Mouse (Mus musculus): ENCODE data around the gene Jam2.

Jam2 gene

DNA sequence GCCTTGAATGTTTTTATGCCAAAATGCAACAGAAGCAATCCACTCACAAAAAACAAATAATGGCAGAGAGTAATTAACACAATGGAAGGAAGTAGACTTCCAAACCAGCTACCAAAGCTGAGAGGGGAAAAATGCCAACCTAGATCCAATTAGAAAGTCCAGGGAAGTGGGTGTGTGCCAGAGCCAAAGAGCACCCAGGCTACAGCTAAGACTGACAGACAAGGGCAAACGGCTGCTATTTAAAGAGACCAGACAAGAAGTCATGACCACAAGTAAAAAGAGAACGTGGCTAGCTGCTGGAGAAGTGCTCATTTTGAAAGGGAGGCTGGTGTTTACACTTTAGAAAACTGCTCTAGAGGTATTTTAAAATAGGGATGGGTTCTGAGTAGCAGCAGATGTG, 9.4 kb downstream of the Jam2 start:
- no peak for DNase-seq

GRCm38 (mm10) chr16:84784966-84785365, 11.0 kb downstream of the Jam2 start:
- no peak for DNase-seq

DNA sequence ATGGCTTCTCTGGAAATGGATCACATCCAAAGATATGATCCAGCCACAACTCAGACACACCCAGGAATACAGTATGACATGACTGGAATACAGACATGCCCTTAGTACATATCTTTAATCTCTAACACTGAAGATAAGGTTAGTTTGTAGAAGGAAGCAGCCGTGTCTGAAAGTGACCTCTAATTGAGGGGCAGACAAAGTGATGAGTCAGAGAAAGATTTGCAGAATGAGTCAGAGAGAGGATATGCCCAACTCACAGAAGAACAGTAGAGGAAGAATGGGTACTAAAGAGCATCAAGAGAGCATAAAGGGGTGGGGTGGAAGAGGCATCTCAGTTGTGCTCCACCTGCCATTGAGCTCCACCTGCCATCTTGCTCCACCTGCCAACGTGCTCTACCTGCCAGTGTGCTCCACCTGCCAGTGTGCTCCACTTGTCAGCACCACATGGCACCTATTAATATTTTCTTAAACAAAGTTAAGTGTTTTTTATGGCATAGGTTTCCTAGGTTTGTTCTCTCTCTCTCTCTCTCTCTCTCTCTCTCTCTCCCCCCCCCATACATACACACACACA, 16.8 kb downstream of the Jam2 start:
- DNase-seq = no peak

- DNase-seq = no peak
These were observed 19.5 kb downstream of the Jam2 start for GRCm38 (mm10) chr16:84793401-84793800.

DNA sequence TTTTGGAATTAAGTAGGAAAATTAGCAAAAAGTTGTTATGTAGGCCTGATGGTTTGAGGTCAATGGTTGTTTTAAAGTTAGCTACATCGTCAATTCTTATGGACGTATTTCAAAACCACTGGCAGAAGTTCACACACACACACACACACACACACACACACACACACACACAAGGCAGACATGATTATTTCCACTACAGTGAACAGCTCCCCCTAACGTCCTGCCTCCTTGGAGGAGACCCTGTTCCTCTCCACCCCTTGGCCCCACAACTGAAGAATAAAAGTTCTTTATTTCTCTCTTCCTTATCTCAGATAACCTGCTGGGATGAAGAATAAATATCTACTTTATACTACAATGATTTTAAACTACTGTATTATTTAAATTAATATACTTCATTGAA, 21.4 kb downstream of the Jam2 start:
- DNase-seq = no peak

- no peak for DNase-seq
These were observed 22.8 kb downstream of the Jam2 start for GRCm38 (mm10) chr16:84796678-84797077.

GRCm38 (mm10) chr16:84800038-84800437, 26.1 kb downstream of the Jam2 start:
- no peak for DNase-seq

DNA sequence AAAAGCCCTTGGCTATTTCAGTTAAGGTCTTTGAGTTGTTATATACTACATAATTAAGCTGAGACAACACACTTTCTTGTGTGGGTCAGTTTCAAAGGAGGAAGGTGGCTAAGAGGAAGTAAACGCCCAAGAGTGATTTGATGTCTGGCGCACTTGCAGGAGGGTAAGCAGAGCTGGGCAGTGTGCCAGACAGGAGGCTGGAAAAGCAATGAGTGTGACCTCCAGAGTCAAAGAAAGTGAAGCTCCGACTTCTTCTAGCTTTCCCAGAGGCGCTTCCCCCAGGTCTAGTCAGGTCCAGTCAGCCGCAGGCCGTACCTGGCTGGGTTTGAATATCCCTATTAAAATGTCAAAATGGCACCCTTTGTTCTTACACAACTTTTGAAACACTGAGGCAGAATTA, 28.3 kb downstream of the Jam2 start:
- DNase-seq = peak in 1 of 2 experiments; percentile 15

DNA sequence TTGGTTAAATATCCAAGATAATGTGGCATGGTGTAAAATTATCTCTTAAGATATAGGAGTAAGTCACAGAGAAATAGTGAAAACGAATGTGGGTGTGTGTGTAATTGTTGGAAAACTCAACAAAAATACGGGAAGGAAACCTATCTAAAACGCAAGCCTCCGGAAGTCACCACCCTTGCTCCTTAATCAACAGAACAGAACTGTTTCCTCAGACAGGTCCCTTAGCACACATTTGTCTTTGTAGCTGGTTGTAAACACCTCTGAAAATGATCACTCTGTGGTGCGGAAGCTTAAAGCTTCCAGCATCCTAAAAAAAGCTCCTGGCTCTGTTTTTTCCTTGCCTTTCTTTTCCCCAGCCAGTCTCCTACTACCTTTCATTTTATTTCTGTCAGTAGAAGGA, 30.9 kb downstream of the Jam2 start:
- no peak for DNase-seq

GRCm38 (mm10) chr16:84806175-84806574, 32.3 kb downstream of the Jam2 start:
- no peak for DNase-seq

GRCm38 (mm10) chr16:84807874-84808273, 34.0 kb downstream of the Jam2 start:
- no peak for DNase-seq

DNA sequence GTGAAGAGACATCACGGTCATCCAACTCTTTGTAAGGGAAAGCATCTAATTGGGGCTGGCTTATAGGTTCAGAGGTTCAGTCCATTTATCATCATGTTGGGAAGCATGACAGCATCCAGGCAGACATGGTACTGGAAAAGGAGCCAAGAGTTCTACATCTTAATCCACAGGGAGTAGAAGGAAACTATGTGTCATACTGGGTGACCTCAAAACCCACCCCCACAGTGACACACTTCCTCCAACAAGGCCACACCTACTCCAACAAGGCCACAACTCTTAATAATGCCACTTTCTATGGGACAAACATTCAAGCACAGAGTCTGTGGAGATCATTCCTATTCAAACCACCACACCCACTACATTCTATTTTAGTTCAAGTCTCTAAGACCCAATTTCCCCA, 36.3 kb downstream of the Jam2 start:
- DNase-seq = no peak

DNA sequence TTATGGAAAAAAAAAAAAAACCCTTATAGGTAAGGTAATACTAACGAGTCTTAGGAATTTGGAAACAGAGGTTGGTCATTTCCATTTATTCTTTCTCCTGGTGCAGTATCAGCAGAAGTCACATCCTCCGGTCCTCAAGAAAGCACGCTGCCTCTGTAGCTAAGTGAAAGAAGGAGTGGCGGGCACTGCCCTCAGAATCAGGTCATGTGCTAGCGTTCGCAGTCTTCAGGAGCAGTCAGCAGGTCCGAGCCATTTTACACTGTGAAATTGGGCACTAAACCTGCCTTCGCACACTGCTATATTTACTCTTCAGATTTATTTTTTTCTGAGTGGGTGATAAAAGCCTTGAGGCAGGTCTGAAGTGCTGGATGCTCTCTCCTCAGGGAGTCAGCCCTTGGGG, 39.9 kb downstream of the Jam2 start:
- no peak for DNase-seq

- no peak for DNase-seq
These were observed 40.6 kb downstream of the Jam2 start for GRCm38 (mm10) chr16:84814511-84814910.

DNA sequence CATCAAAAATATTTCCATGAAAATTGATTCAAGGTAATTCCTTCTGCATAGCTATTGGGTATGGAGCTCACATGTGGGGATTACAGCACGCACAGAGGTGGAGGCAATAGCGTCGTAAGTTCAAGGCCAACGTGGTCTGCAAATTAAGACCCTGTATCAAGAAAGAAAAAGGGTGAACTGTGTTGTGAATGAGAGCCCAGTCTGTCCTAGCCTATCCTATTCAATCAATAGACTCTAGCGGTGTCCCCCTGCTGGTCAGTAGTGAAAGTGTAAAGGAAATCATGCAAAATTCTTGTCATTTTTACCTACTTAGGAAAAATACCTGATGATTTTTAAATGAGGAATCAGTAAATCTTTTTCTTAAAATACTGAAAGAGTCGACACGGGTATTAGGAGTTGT, 43.5 kb downstream of the Jam2 start:
- peak in 1 of 2 experiments; percentile 22 for DNase-seq

DNA sequence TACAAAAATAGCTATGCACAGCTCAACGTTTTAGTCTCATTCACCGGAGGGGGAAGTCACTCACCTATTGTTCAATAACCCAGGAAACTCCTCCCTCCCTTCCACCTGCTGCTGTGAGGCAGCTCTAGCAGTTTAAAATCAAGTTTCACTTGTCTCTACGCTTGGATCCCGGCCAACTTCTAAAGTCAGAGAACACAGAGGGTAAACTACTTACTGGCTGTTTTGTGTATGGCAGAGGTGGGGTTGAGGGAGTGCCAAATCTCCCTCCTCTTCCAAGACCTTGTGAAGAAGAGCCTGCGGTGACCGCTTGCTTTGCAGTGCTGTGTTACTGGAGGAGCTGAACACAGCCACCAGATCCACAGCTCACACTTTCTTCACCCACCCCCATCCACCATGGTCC, 51.1 kb downstream of the Jam2 start:
- no peak for DNase-seq

DNA sequence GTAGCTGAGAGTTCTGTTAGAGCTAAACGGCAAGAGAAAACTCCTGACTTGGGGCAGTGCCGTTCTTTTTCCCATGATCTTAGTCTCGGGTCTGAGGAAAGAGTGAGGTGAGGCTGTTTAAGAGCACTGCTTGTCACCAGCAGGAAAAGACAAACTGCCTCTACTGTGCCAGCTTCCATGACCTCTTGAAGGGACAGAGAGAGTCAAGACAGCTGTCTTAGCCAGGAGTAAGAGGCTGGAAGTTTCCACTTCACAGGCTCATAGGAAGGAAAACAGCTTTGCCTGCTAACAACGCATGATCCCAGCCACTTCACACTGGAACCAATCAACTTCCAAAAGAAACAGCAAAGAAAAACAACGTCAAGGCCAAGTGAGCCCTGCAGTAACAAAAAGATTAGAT, 57.8 kb downstream of the Jam2 start:
- DNase-seq = no peak

DNA sequence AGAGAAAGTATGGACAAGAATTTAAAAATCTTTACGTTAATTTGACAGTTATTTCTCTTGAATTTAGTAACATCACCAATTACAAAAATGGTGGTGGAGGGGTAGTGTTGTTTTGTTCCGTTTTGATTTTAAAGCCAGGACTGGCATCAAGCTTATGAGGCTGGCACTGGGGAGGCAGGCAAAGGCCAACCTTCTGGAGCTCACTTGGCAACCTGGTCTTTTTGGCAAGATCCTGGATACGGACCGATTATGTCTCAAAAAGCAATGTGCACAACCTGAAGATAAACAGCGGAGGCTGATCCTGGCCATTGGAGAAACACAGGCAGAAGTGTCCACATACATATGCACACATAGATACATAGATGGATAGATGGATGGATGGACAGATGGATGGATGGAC, 58.8 kb downstream of the Jam2 start:
- no peak for DNase-seq

DNA sequence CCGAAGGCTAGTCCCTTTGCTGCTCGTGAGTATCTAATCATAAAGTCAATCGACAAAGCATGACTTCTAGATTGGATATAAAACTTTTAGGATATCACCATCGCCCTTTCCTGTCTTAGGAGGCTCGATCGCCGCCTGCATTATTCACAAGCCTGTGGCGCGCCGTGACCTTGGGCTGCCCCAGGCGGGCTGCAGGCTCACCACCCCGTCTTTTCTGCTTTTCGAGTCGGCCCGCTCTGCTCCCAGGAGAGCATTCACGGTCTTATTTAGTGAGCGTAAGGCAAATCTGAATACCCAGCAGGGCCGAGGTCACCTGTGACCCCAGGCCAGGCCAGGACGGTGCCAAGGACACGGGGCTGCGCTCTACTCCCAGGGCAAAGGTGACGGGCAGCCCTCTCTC, 60.4 kb downstream of the Jam2 start:
- DNase-seq = no peak

GRCm38 (mm10) chr16:84834745-84835440, 61.0 kb downstream of the Jam2 start, which contains the start of gene Gabpa:
Gene Gabpa, plus strand, starts transcription at chr16:84834925.
- peak; percentile 84 for DNase-seq

DNA sequence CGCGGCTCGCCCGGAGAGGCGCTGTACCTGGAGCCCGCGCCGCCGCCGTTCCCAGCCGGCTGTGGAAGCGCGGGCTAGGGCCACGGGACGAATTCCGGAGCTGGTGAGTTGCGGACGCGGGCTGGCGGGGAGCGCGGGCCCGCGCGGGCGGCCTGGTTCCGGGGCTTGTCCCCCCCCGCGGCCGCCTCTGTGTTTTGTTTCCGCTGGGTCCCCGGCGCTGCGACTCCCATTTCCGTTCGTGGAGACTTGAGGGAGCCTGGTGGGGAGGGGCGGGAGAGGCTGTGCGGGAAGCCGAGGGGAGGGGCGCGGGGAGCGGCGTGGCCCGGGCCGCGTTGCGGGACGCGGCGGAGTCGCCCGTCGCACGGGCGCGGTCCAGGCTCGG, 61.5 kb downstream of the Jam2 start, which contains the start of gene Atp5j:
Gene Atp5j (minus strand): TSS at position 185 of the 382 bp plus-strand sequence.
- DNase-seq = peak in 1 of 2 experiments; percentile 70

DNA sequence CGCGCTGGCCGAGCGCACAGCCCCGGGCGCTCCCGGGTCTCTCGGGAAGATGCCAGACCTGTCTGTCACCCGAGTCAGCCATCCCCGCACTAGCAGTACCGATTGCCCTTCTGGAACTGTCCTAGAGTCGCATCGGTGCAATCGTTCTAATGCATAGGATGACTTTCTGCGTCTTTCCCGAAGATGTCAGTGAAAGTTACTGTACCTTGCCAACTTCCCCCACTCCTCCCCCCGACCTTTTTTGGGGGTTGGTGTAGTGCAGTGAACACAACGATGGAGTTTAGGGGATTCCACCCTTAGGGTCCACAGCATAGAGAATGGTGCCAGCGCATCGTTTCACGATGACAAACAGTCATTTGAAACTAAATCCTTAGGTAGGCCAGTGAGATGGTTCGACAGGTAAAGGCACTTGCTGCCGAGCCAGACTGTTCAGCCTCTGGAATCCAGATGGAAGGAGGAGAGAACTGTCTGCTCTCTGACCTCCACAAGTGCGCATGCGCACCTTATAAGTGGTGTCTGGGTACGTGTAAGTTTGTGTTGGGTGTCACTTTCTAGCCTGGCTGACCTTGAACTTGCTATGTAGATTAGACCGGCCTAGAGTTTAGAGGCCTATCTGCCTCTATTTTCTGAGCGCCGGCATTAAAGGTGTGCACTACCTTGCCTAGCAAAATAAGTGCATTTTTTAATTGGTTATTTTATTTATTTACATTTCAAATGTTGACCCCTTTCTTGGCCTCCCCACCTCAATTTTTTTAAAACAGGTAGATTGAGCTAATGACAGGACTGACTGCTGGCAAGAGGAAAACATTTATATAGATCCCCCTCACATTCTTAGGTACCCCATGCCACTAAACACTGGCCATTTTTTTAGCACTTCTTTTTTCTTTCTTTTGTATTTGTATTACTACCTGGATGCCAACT, 62.2 kb downstream of the Jam2 start:
- DNase-seq = no peak

DNA sequence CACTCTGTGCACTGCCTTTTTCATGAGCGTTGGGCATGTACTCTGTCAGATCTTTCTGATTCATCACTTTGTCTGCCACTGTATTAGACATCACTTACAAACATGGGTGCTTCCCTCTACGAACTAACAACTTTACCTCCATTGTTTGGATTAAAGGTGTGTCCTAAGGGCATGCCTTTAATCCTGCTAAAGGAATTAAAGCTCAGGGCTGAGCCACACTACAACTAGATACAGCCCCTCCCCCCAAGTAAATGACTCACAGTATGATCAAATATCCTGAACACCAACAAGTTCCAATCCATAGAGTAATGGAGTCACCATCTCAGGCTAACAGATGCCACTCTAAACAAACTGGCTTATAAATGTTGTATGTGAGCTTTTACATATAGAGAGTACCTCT, 64.7 kb downstream of the Jam2 start:
- DNase-seq = no peak

- no peak for DNase-seq
These were observed 79.6 kb downstream of the Jam2 start for GRCm38 (mm10) chr16:84853492-84853891.

Data from spleen, adult 18-20 months (tissue).